Mouse (Mus musculus) ES-E14 (cell line): ENCODE results near the gene Kif21a. TPM values are rescaled to one million over a fixed set of nuclear protein-coding genes. Genes with fewer than 3 reads are reported as not detected.

Experiments
- DNase-seq: peaks from one replicate; pipeline ENCODE4 v3.0.0-alpha.2; 2013; ENCODE audit warnings: low read depth, low spot score
- H3K27ac ChIP-seq: 2 replicates; pipeline ENCODE4 v1.5.1; 2012; ENCODE audit warnings: low read depth, mild to moderate bottlenecking, low read length, moderate library complexity, mixed read lengths; ENCODE audit not compliant: poor library complexity, insufficient read depth, severe bottlenecking
- H3K36me3 ChIP-seq: 2 replicates; pipeline ENCODE4 v1.6.1; 2012; ENCODE audit warnings: mild to moderate bottlenecking, low read length, moderate library complexity, mixed read lengths; ENCODE audit not compliant: control insufficient read depth, poor library complexity, insufficient read depth, severe bottlenecking
- H3K4me1 ChIP-seq, 2 experiments: fragments of 150-350 bp in 1 of 2; sonication (generic) in 1 of 2; 2 replicates each; pipeline ENCODE4 v1.6.1; 2012; ENCODE audit warnings: low read length in 2 of 2, mild to moderate bottlenecking in 1 of 2, mixed read lengths in 1 of 2; ENCODE audit not compliant: control insufficient read depth in 2 of 2, insufficient read depth in 2 of 2, poor library complexity in 1 of 2
- H3K4me3 ChIP-seq, 2 experiments: fragments of 150-350 bp in 1 of 2; sonication (generic) in 1 of 2; 2 replicates each; pipeline ENCODE4 v1.5.1; 2012; ENCODE audit warnings: low read length in 2 of 2, low read depth in 1 of 2, mild to moderate bottlenecking in 1 of 2, mixed read lengths in 1 of 2; ENCODE audit not compliant: insufficient read depth in 1 of 2, poor library complexity in 1 of 2, severe bottlenecking in 1 of 2
- H3K9ac ChIP-seq: 2 replicates; pipeline ENCODE4 v1.6.1; 2012; ENCODE audit warnings: low read depth, mild to moderate bottlenecking, low read length, mixed read lengths; ENCODE audit not compliant: poor library complexity, insufficient read depth, severe bottlenecking
- H3K9me3 ChIP-seq: fragments of 150-350 bp; sonication (generic); 2 replicates; pipeline ENCODE4 v1.6.1; 2012; ENCODE audit warnings: low read depth, mild to moderate bottlenecking, low read length; ENCODE audit not compliant: control insufficient read depth, insufficient read depth
- CHD2 ChIP-seq: IDR thresholded peaks from 2 replicates; pipeline ENCODE4 v1.6.1; 2014; ENCODE audit warnings: mild to moderate bottlenecking, low read depth, low read length, inconsistent platforms
- HCFC1 ChIP-seq: IDR thresholded peaks from 2 replicates; pipeline ENCODE4 v1.6.1; 2012; ENCODE audit warnings: low read length, inconsistent platforms, borderline replicate concordance; ENCODE audit not compliant: insufficient read depth
- MAFK ChIP-seq: IDR thresholded peaks from 2 replicates; pipeline ENCODE4 v1.6.1; 2014; ENCODE audit warnings: mild to moderate bottlenecking, low read depth, low read length, inconsistent platforms; ENCODE audit not compliant: insufficient read depth
- ZC3H11A ChIP-seq: IDR thresholded peaks from 2 replicates; pipeline ENCODE4 v1.6.1; 2012; ENCODE audit warnings: low read depth, mild to moderate bottlenecking, inconsistent platforms, low read length, borderline replicate concordance
- ZNF384 ChIP-seq: IDR thresholded peaks from 2 replicates; pipeline ENCODE4 v1.6.1; 2012; ENCODE audit warnings: low read depth, low read length, inconsistent platforms
- in situ Hi-C, 2 experiments: fragments of 600-800 bp; cut with MboI; formaldehyde crosslinking; loops; one replicate each; pipeline ENCODE4 v1.15.1; 2025; ENCODE audit warnings: low sequenced_read_pairs in 2 of 2, inconsistent platforms in 1 of 2; ENCODE audit not compliant: unreplicated experiment in 2 of 2
- total RNA-seq: library from RNA; depleted of rRNA; stranded (reverse); fragments of 300-350 nt; gene quantifications from 2 replicates; pipeline ENCODE4 v1.2.3, GENCODE M21; 2012

Kif21a gene
- total RNA-seq, 1 experiment: 5.4 TPM

GRCm38 (mm10) chr15:90971914-90972767 is 77.6 kb downstream of the Kif21a start:
- TF ChIP-seq HCFC1 (no peak), ZC3H11A (no peak)
- no peak overlapping the region for H3K9ac ChIP-seq
- no peaks in the 10 kb centered on the region for H3K4me1 ChIP-seq
- H3K9me3 ChIP-seq: no peaks in the 10 kb centered on the region
- no peak overlapping the region for H3K27ac ChIP-seq
- no peak for DNase-seq
- in situ Hi-C loops: no loop called here
- H3K4me3 ChIP-seq: no peak overlapping the region
- no peaks in the 10 kb centered on the region for H3K36me3 ChIP-seq

GRCm38 (mm10) chr15:90963320-90963719 is 86.4 kb downstream of the Kif21a start:
- in situ Hi-C loops: no loop called here
- Histone ChIP-seq H3K36me3 (no peaks in the 10 kb centered on the region; the same call in 1 of the 2 replicates), H3K4me1 (no peaks in the 10 kb centered on the region), H3K9me3 (no peaks in the 10 kb centered on the region), H3K9ac (no peak overlapping the region), H3K4me3 (no peak overlapping the region), H3K27ac (no peak overlapping the region)
- no peak for DNase-seq
- TF ChIP-seq HCFC1 (no peak), ZC3H11A (no peak), CHD2 (no peak), ZNF384 (no peak), MAFK (no peak)

- Histone ChIP-seq H3K4me3 (no peak overlapping the region), H3K4me1 (no peaks in the 10 kb centered on the region), H3K36me3 (no peaks in the 10 kb centered on the region; the same call in 1 of the 2 replicates), H3K9me3 (no peaks in the 10 kb centered on the region), H3K9ac (no peak overlapping the region), H3K27ac (no peak overlapping the region)
- TF ChIP-seq ZNF384 (no peak), MAFK (no peak), CHD2 (no peak), ZC3H11A (no peak), HCFC1 (no peak)
- in situ Hi-C loops: no loop called here
- DNase-seq: no peak
These were observed 87.2 kb downstream of the Kif21a start for GRCm38 (mm10) chr15:90962548-90962947.

GRCm38 (mm10) chr15:90960831-90961554 is 88.8 kb downstream of the Kif21a start:
- H3K36me3 ChIP-seq: no peaks in the 10 kb centered on the region
- H3K4me3 ChIP-seq: no peak overlapping the region
- no peaks in the 10 kb centered on the region for H3K4me1 ChIP-seq
- H3K27ac ChIP-seq: no peak overlapping the region
- in situ Hi-C loops: no loop called here
- no peak overlapping the region for H3K9ac ChIP-seq
- H3K9me3 ChIP-seq: no peaks in the 10 kb centered on the region
- no peak for TF ChIP-seq CHD2
- DNase-seq: no peak
